ENCODE assay signal across 8 mouse cellular contexts in genomic region chr5:23418147-23418781, GRCm38 (mm10). TPM values are rescaled to one million over a fixed set of nuclear protein-coding genes. Genes with fewer than 3 reads are reported as not detected.
DNase-seq lines count a peak whose midpoint lies in the region; ATAC-seq and TF ChIP-seq lines count a peak whose summit lies in the region.

No protein-coding gene starts in this region.

- peaks cover 4% of the 10 kb centered on the region; the same call in 1 of the 2 replicates for H3K36me3 ChIP-seq in hindbrain, embryonic 15.5 days

- peak overlapping the region; percentile 96 for H3K27ac ChIP-seq in hindbrain, embryonic 15.5 days (replicated peaks)

- in situ Hi-C loops in Patski (cut with MboI; ENCODE audit: low pct_unique_long_range_greater_than_20kb): no loop called here

- no peaks in the 10 kb centered on the region for H3K9me3 ChIP-seq in hindbrain, embryonic 15.5 days

- peak overlapping the region; percentile 58 for H3K9ac ChIP-seq in hindbrain, embryonic 15.5 days

- no peaks in the 10 kb centered on the region for H3K27me3 ChIP-seq in Patski
- no peaks in the 10 kb centered on the region for H3K27me3 ChIP-seq in hindbrain, embryonic 15.5 days

- H3K4me3 ChIP-seq in hindbrain, embryonic 15.5 days: peak overlapping the region; percentile 54

- ATAC-seq in Patski: peak; percentile 88
- ATAC-seq in hindbrain, embryonic 15.5 days (ENCODE audit: low FRiP score, low read depth): peak; percentile 85

- H3K4me1 ChIP-seq in hindbrain, embryonic 15.5 days (replicated peaks): peaks cover 70% of the 10 kb centered on the region

- DNase-seq in Patski (ENCODE audit: low read depth, low spot score): no peak
- DNase-seq in cerebellum, postnatal 25 days: peak; percentile 90 to 91
- DNase-seq in frontal cortex, postnatal 36 days (ENCODE audit: low spot score in 2 of 2): peak; percentile 83 to 87
- DNase-seq in left cerebral cortex, adult 18-20 months (ENCODE audit: low spot score in 2 of 2): peak; percentile 82 to 88
- DNase-seq in lung, postnatal 4 days: peak; percentile 92
- DNase-seq in retina, postnatal 1 day: peak; percentile 87
- DNase-seq in thymus, postnatal 4 days: peak; percentile 90

- WGBS in hindbrain, embryonic 15.5 days: under 1% methylated on average over 40 of the region's 40 CpGs

- CTCF ChIA-PET in Patski (lab: Charles Lee): interaction anchor here (0.7 to 4.0 kb wide), 13 partner anchors 8 to 133 kb away, joined by 3 to 29 read pairs (median 4); no protein-coding TSS in a partner anchor

- POLR2A ChIA-PET in Patski (lab: Charles Lee): interaction anchor here (0.8 to 3.8 kb wide), 3 partner anchors 10 to 27 kb away, joined by 3 to 68 read pairs (median 9); partner anchors contain the start of gene Kmt2e

- H3K4me2 ChIP-seq in hindbrain, embryonic 15.5 days: peak overlapping the region; percentile 75

- TF ChIP-seq CTCF in Patski (IDR thresholded peaks at IDR 0.05): no peak

RNA-seq across cellular contexts. Expression of gene Kmt2e, which starts 16.0 kb away (rescaled TPM):
- 56.3 TPM for polyA plus RNA-seq in Patski (2021)
- 146 and 152 TPM in 2 replicates for polyA plus RNA-seq in hindbrain, embryonic 15.5 days (2015; fragmentation: Nextera tagmentation; extraction: Ambion mirVana)
- total RNA-seq in left cerebral cortex, adult 18-20 months (2021): 10 to 100 TPM; 92.8 to 98.6 TPM
